Mouse (Mus musculus) cerebellum, adult 18-20 months (tissue): ENCODE results near the gene Prkar1b.

Source experiments
- DNase-seq, 2 experiments: peaks; one replicate each; pipeline ENCODE4 v3.0.0; 2021

The Prkar1b gene

DNA sequence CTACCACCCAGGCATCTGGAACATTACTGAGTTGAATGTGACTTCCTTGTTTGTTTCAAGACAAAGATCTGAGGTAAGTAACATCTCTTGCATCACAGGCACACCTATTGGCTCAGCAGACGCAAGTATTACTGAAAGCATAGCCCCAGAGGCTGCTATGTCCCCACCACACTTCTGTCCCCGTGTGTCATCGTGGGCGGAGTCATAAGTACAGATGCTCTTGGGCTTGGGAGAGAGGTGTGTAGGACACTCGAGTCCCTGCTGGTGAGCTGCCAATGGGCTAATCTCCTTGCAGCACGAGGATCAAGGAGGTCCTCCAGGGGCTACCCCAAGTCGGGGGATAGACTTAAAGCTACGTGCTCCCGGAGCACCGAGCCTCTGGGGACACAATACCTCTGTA lies 96.6 kb downstream of the Prkar1b start:
- DNase-seq: no peak

GRCm38 (mm10) chr5:139051276-139051675 lies 98.5 kb downstream of the Prkar1b start:
- DNase-seq: peak in 1 of 2 experiments; percentile 35

DNA sequence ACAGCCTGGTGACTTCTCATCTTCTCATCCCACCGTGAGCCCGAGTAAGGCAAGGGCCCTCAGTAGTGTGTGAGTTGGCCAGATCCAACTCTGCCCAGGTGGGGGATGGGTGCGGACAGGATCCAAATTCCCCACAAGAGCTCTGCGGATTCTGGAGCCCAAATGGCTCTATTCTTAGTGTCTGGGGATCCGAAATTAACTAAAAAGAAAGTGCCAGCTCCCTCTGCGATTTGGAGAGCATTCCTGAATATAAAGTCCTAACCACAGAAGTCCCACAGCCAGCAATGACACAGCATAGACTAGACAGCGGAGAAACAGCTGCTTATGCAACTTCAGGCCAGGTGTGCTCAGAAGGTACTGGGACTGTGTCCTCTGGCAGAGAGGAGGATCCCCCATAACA lies 100.4 kb downstream of the Prkar1b start:
- DNase-seq: no peak

GRCm38 (mm10) chr5:139047171-139047570 lies 102.6 kb downstream of the Prkar1b start:
- no peak for DNase-seq

DNA sequence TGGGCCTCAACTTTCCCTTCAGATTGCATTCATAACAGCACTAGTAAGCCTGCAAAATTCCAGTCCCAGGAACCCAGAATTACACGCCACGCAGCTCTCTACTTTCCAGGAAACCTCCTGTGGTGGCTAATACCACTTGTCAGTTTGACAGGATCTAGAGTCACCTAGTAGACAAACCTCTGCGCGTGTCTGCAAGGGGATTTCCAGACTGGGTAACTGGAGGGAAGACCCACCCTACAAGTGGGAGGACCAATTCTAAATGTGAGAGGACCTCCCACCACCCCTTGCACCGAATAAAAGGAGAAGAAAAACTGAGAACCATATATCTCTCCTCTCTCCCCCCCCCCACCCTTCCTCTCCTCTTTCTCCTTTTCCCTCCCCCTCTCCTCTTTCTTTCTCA lies 103.2 kb downstream of the Prkar1b start:
- no peak for DNase-seq

- DNase-seq: no peak
Observed at GRCm38 (mm10) chr5:139043546-139043945, 106.3 kb downstream of the Prkar1b start.

GRCm38 (mm10) chr5:139042299-139042698 lies 107.5 kb downstream of the Prkar1b start:
- DNase-seq: no peak

DNA sequence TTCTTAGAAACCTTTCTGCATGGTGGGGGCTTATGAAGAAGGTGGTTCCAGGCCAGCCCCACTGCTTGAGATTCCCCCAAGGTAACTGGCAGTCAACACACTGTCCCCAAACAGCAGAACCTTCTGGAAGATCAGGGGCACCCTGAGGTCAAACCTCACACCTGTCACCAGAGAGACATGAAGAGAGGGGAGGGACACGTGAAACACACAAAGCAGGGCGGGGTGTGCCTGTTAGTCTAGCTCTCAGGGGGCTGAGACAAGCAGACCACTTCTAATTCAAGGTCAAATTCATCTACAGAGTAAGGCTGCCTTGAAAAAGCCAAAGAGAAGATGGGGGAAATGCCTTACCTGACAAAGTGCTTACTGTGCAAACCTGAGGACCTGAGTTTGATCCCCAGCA lies 114.6 kb downstream of the Prkar1b start:
- no peak for DNase-seq

DNA sequence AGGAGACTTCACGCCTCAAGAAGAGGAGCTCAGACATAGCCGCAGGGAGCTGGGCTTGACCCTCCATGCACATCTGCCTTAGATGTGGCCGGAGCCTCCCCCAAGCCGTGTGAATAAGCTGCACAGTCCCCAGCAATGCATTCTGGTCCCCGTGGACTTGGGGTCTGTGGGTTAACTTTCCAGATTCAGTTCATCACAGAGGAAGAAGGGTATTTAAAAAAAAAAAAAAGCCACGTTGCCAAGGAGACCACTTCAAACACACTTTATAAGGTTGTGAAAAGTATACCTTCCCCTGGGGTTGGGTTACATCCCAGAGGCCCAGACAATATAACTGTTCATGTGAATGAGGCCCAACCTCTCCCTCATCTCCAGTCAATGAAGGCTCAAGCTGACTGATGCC lies 115.1 kb downstream of the Prkar1b start:
- no peak for DNase-seq

GRCm38 (mm10) chr5:139033406-139034317 lies 116.1 kb downstream of the Prkar1b start:
- DNase-seq: peak; percentile 30 to 48

GRCm38 (mm10) chr5:139027603-139028002 lies 122.2 kb downstream of the Prkar1b start:
- DNase-seq: no peak

GRCm38 (mm10) chr5:139024351-139025105 lies 125.3 kb downstream of the Prkar1b start:
- DNase-seq: peak; percentile 60 to 72

DNA sequence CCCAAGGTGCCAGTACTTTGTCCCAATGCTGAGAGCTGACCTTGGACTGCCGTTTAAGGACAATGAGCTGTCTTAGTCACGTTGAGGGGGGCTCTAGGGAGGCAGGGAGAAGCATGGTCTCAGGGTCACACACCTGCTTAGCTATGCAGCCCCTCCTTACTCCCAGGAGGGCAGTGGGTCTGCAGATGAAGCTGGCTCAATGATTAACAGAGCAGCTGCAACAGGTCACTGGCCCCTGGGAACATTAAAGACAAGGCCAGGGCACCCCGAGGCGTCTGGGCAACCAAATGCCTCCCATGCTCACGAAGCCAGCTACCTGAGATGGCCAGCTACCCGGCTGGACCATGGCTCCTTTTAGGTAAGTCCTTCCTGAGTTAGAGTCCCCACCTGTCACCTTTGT lies 129.2 kb downstream of the Prkar1b start:
- DNase-seq: no peak

GRCm38 (mm10) chr5:139017371-139018124 lies 132.3 kb downstream of the Prkar1b start:
- no peak for DNase-seq

GRCm38 (mm10) chr5:139015097-139015496 lies 134.7 kb downstream of the Prkar1b start:
- DNase-seq: peak in 1 of 2 experiments; percentile 32

GRCm38 (mm10) chr5:139010649-139011048 lies 139.2 kb downstream of the Prkar1b start:
- no peak for DNase-seq

DNA sequence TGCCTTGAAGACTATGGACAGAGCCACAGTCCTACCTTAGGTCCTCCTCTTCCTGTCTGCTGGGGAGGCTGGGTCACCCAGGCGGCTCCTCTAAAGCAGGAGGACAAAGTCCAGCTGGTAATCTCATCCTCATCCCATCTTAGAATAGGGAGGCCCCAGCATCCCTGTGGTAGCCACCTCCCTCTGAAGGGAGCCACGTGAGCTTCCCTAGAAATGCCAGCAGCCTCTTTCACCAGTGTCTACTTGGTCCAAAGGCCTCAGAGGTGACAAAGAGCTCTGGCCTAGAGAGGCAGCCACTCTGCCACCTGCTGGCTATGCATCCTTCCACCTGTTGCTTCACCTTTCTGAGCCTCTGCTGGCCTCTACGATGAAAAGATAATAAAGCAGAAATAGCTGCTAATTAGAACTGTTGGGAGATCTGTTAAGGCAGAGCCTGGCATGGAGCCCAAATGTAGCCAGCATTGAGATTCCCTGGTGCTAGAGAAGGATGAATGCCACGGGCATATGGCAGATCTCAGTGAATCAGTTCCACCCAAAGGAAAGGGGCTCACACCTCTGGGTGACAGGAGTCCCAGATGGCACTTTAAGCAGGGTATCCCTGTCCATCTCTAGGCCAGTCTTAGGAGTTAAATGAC lies 142.5 kb downstream of the Prkar1b start:
- peak; percentile 51 for DNase-seq

GRCm38 (mm10) chr5:139004588-139004987 lies 145.2 kb downstream of the Prkar1b start:
- DNase-seq: no peak

GRCm38 (mm10) chr5:138999716-139000115 lies 150.1 kb downstream of the Prkar1b start:
- no peak for DNase-seq

DNA sequence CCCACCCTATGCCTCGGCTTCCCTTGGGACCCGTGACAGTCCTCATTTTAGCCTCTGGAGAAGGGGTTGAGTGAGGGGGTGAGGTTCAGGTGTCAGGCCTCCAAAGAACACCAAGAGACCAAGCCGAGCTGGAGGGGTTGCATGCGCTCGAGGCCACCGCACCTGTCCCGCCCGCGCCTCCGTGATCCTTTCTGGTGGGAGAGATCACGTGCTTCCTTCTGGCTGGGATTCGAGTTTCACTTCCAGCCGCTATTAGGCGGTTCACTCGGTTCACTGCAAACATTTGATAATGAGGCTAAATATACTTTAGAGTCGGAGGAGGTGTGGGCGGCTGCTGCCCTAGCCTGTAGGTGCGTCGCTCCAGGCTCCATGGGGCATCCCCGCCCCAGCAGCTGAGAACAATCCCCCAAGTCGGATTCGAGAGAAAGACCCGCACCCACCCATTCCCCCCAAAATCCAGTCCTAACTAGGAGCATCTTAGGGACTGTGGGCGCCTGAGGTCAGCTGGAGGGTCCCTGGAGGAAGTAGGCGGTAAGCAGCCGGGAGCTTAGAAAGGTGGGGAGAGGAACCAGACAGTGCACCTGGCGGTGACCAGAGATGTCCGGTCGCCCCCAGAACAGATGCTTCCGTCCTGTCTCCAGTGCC lies 151.7 kb downstream of the Prkar1b start:
- DNase-seq: peak; percentile 18 to 24

GRCm38 (mm10) chr5:138997171-138997788 lies 152.5 kb downstream of the Prkar1b start, which contains the start of gene Pdgfa:
Gene Pdgfa, minus strand, starts transcription at chr5:138997370.
- peak; percentile 28 to 32 for DNase-seq
